Mouse (Mus musculus): ENCODE measurements at regions not wholly inside any gene's neighbourhood (a gene's known extent, or its start where the extent isn't known, plus 50 kb on each side); places are given as distances from the start of the nearest gene placed in this dataset.
A peak's percentile ranks its signal among the peaks of the same experiment; 100 is the strongest.

- no peak for DNase-seq
Observed at GRCm38 (mm10) chr13:116619105-116619504, 309.6 kb upstream of the Isl1 start.

GRCm38 (mm10) chr13:116596346-116596745 lies 286.9 kb upstream of the Isl1 start:
- DNase-seq = no peak

GRCm38 (mm10) chr13:116595512-116595911 lies 286.0 kb upstream of the Isl1 start:
- no peak for DNase-seq

GRCm38 (mm10) chr13:116575958-116576335 lies 266.5 kb upstream of the Isl1 start:
- no peak for DNase-seq

- no peak for DNase-seq
Observed at GRCm38 (mm10) chr13:116575274-116575957, 265.9 kb upstream of the Isl1 start.

GRCm38 (mm10) chr13:116555053-116555452 lies 245.6 kb upstream of the Isl1 start:
- no peak for DNase-seq

- DNase-seq = no peak
Observed at GRCm38 (mm10) chr13:116535211-116535610, 225.7 kb upstream of the Isl1 start.

- no peak for DNase-seq
Observed at GRCm38 (mm10) chr13:116533163-116533562, 223.7 kb upstream of the Isl1 start.

- no peak for DNase-seq
Observed at GRCm38 (mm10) chr13:116528289-116528688, 218.8 kb upstream of the Isl1 start.

- no peak for DNase-seq
Observed at GRCm38 (mm10) chr13:116527037-116527436, 217.5 kb upstream of the Isl1 start.

GRCm38 (mm10) chr13:116523713-116524303 lies 214.3 kb upstream of the Isl1 start:
- DNase-seq = no peak

- peak; percentile 11 for DNase-seq
Observed at GRCm38 (mm10) chr13:116514640-116515311, 205.3 kb upstream of the Isl1 start.

- DNase-seq = no peak
Observed at GRCm38 (mm10) chr13:116514256-116514639, 204.8 kb upstream of the Isl1 start.

- no peak for DNase-seq
Observed at GRCm38 (mm10) chr13:116512398-116512797, 202.9 kb upstream of the Isl1 start.

- DNase-seq = no peak
Observed at GRCm38 (mm10) chr13:116508213-116508811, 198.8 kb upstream of the Isl1 start.

- no peak for DNase-seq
Observed at GRCm38 (mm10) chr13:116497659-116498414, 188.3 kb upstream of the Isl1 start.

- DNase-seq = no peak
Observed at GRCm38 (mm10) chr13:116495641-116496040, 186.2 kb upstream of the Isl1 start.

- DNase-seq = no peak
Observed at GRCm38 (mm10) chr13:116489420-116489819, 179.9 kb upstream of the Isl1 start.

GRCm38 (mm10) chr13:116474611-116475010 lies 165.1 kb upstream of the Isl1 start:
- DNase-seq = no peak

- no peak for DNase-seq
Observed at GRCm38 (mm10) chr13:116461757-116462156, 152.3 kb upstream of the Isl1 start.

- peak; percentile 8 for DNase-seq
Observed at GRCm38 (mm10) chr13:116443165-116443955, 133.9 kb upstream of the Isl1 start.

GRCm38 (mm10) chr13:116417768-116418167 lies 108.3 kb upstream of the Isl1 start:
- no peak for DNase-seq

Data from right cerebral cortex, postnatal 4 days (tissue).